Mouse (Mus musculus): ENCODE results near the gene Pou2f1. TPM values are rescaled to one million over a fixed set of nuclear protein-coding genes. Genes with fewer than 3 reads are reported as not detected.

Gene Pou2f1
- total RNA-seq, 1 experiment from 2014 or later, result 19.2 TPM

DNA sequence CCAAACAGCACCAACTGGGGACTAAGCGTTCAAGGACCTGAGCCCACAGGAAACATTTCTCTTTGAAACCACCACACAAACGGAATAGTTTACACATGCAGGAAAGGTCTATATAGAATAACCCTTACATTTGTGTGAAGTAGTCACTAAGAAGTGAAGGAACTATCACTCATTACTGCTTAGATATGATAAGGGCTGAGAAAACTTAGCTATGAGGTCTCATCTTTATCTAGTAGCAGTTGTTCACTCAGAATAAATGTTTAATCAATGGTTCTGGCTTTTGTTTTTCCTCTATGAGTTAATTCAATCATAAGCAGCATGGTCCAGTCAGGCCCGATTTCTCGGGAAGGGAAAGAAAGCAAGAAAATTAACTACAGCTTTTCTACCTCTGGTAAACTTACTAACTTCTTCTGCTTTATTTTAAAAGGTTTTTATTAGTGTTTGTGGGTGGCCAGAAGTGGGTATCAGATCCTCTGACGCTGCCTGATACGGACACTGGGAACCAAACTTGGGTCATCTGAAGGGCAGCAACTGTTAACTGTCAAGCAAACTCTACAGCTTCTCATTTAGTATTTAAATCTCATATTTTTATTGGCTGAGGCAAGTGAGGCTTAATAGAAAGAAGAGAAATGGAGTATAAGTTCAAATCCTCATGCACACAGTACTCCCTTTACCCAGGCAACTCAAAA lies 40.7 kb downstream of the Pou2f1 start:
- no peak for DNase-seq

GRCm38 (mm10) chr1:165958159-165958558 lies 44.3 kb downstream of the Pou2f1 start:
- DNase-seq, result no peak

DNA sequence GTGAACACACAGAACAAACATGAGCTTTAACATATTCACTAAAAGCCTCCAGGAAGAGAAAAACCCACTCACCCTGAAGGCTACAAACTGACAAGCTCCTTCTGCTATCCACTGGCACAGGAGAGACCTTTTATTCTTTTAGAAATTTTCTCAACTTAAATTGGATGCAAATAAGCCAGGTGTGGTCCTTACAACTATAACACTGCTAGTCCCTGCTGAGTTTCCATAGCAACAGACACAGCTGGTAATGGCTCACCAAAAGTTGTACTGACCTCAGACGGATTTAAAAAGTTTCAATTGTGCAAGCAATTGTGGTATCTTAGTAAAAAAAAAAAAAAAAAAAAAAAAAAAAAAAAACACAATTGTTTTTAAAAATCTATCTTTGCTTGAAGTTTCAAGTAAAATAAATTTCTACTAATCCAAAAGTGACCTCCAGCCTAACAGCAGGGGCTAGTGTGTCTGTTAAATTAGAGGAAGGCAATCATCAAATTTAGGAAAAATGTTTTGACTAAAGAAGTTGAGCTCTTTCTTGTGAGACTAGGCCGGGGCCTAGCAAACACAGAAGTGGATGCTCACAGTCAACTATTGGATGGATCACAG lies 54.2 kb downstream of the Pou2f1 start:
- no peak for DNase-seq

DNA sequence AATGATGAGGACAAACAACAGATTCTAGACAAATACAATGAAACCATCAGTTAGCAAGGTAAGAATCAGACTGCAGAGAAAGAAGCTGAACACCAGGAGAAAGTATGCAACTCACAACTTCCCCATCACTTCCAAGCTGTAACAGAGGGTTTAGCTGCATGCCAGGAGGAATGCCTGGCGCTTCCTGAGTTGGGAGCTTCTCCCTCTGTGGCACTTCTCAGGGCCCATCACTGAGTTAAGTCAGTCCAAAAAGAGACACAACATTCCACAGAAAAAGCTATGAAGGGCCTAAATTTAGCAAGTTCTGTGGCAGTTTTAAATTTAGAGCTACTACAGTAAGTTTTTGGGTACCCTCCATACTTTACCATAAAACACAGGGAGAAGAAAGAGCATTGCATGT lies 59.2 kb downstream of the Pou2f1 start:
- DNase-seq, result no peak

- DNase-seq, result no peak
Observed at GRCm38 (mm10) chr1:165935466-165935818, 67.0 kb downstream of the Pou2f1 start.

- no peak for DNase-seq
Observed at GRCm38 (mm10) chr1:165934648-165935465, 67.6 kb downstream of the Pou2f1 start.

DNA sequence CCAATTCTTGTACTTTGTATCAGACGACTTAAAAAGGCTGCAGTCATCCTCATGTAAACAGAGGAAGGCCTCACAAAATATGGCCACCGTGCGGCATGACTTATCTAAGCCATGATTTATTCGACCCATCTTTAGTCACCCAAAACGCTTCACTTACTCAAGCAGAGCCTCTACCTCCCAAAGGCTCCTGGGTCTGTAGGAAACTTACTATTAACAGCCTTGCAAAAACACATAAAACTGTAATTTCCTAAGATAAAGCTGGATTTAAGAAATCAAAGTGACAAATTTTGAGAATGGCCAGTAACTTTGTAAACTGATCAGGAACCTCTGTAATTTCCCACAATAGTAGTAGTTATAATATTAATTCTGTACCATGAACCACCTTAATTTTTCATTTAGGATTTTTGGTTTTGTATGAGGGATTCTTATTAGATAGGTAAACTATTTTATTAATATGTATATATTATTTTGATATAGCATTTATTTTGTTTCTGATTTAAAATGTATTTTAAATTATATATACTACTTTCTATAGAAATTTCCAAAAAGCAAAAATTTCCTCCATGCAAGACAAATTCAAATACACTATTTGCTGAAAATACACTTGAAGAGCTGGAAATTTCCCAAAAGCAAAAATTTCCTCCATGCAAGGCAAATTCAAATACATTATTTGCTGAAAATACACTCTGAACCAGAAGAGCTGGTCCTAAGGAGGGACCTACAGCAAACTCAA lies 68.4 kb downstream of the Pou2f1 start:
- DNase-seq, result no peak

GRCm38 (mm10) chr1:165932842-165933241 lies 69.6 kb downstream of the Pou2f1 start:
- no peak for DNase-seq

DNA sequence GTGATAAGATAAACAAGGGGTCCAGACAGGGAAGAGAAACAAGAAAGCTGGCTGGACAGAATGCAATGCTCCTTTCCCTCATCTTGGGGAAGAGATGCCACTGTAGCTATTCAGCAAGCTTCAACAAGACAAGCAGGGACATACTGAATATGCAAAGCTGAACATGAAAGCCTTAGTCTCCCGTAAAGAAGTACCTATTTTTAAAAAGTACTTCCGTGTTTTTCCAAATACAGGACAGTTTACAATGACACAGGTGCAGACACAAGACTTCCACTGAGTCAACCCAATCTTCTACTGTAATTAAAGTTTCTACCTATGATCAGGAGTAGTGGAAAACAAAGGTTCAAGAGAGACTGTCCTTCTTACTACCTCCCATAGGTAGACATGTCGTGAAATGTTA lies 72.0 kb downstream of the Pou2f1 start:
- no peak for DNase-seq

GRCm38 (mm10) chr1:165927507-165928279 lies 74.8 kb downstream of the Pou2f1 start:
- no peak for DNase-seq

DNA sequence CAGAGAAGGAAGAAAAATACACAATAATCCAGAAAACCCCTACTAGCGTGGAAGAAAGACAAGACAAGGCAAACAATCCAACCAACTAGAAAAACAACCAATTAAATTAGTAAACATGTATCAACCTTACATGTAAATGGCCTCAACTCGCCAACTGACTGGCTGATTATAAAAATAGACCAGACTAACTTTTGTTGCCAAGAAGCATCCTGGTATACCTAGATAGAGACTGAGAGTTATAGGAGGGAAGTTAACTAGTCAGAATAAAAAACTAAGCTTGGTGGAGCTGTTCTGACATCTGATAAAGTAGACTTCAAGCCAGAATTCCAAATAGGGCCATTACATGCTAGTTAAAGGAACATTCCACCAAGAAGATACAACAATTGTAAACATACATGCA lies 77.3 kb downstream of the Pou2f1 start:
- no peak for DNase-seq

- no peak for DNase-seq
Observed at GRCm38 (mm10) chr1:165922488-165922887, 80.0 kb downstream of the Pou2f1 start.

GRCm38 (mm10) chr1:165921026-165921425 lies 81.5 kb downstream of the Pou2f1 start:
- DNase-seq, result no peak

GRCm38 (mm10) chr1:165914416-165914801 lies 88.1 kb downstream of the Pou2f1 start:
- no peak for DNase-seq

- no peak for DNase-seq
Observed at GRCm38 (mm10) chr1:165913720-165914415, 88.6 kb downstream of the Pou2f1 start.

DNA sequence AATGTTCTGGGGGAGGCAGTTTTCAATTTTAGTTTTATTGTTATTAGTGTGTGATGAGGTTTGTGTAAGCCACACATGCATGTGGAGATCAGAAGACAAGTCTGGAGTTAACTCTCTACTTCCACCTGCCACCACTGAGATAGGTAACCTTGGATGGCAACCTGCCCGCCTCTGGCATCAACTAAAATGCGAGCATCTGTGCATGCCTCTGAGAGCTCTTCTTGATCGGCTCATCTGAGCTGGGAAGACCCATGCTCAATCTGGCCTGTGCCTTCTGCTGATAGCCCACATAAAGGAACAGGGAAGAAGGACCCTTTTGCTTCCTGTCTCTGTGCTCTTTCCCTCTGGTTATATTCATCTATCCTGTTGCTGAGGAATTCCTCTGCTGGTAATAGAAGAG lies 93.0 kb downstream of the Pou2f1 start:
- no peak for DNase-seq

GRCm38 (mm10) chr1:165908806-165909205 lies 93.7 kb downstream of the Pou2f1 start:
- DNase-seq, result no peak

DNA sequence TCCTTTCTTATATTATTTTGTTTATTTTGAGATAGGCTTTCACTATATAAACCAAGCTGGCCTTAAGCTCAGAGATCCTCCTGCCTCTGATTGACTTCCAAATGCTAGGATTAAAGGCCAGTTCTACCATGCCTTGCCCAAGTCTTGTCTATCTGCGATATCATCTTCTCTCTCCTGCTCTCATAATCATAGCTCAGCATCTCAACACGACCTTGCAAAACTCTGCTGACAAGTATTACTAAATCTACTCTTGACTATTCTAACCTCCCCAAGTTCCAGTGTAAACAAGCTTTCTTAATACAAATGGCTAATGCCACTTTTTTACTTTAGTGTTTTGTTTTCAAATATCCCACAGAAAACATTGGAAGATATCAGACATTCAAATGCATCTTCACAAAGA lies 94.3 kb downstream of the Pou2f1 start:
- DNase-seq, result no peak

DNA sequence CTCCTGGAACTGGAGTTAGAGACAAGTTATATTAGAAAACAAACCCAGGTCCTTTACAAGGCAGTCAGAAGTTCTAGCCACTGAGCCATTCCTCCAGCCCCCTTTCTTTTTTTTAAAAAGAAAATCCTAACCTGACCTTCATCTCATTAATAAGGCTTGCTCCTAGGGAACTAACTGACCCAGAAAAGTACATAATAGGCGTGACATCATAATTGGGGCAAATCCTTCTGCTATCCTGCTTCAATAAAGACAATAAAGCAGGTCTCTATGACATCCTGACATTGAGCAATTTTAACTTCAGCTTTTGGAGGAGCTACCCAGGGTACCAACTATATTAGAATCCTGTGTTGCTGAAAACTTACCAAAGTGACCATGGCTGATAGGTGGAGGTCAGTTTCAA lies 98.9 kb downstream of the Pou2f1 start:
- DNase-seq, result no peak

DNA sequence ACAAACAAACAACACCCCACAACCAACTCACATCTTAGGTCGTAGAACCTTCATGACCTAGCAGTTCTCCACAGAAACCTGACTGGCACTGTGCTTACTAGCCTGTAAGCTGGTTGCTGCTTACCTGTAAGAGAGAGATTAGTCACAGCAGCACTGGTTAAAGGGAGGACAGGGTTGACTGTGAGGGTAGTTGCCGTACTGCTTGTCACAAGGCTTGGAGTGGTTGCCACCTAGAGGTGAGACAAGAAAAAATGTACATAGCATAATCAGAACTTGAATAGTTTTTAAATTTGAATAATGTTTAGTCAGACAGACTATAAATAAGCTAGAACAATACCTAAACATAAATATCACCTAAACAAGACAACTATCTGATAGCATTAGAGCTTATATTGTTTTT lies 110.8 kb downstream of the Pou2f1 start:
- DNase-seq, result no peak

- no peak for DNase-seq
Observed at GRCm38 (mm10) chr1:165882146-165882900, 120.2 kb downstream of the Pou2f1 start.

Measured in adrenal gland, postnatal 25 days (tissue).